Mouse (Mus musculus) hematopoietic stem cell, adult 5-6 weeks (primary cell): Measurements from ENCODE around the gene Fndc3b. TPM values are rescaled to one million over a fixed set of nuclear protein-coding genes. Genes with fewer than 3 reads are reported as not detected.

Source experiments
- ATAC-seq, 2 experiments: fragments of 125-278 bp in 1 of 2; replicated peaks in 1 of 2; 2 replicates each; pipeline ENCODE4 v1.8.0; 2016 to 2017; ENCODE audit warnings: inconsistent platforms in 2 of 2, mild to moderate bottlenecking in 2 of 2, moderate number of reproducible peaks in 2 of 2, low read depth in 1 of 2, moderate TSS enrichment in 1 of 2; ENCODE audit not compliant: low FRiP score in 2 of 2, poor library complexity in 2 of 2, severe bottlenecking in 2 of 2, insufficient read depth in 1 of 2, low TSS enrichment in 1 of 2
- total RNA-seq: library from RNA; stranded (forward); fragments of 172-1452, 232-1000 nt; gene quantifications from 2 replicates; pipeline ENCODE4 v1.2.3, GENCODE M21; 2017

Fndc3b gene
- total RNA-seq, 1 experiment from 2014 or later, result 6.5 TPM

DNA sequence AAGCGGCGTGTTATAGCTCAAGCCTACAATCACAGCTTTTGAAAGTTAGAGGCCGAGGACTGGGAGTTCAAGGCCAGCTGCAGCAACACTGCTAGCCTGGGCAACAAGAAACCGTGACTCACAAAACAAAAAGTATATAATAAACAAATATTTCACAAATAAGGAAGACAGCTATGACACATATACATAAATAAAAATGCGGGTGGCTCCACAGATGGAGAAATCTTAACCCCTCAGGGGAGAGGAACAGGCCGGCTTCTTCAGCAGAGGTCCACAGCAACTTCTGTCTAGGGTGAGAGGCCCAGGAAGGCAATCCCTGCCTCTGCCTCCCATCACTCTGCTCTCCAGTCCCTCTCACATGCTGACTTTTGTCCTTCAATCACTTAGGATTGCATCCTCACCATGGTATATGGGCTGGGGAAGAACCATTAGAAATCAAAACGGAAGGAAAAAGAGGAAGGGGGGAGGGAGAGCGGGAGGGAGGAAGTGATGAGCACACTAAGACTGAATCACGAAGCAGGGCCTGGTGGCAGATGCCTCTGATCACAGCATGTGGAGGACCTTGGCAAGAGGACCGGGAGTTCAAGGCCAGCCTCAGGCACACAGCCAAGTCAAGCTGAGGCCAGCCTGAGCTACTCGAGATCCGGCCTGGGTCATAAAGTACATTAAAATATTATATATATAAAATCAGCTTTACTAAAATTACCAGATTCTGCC, 21.8 kb downstream of the Fndc3b start:
- peak; percentile 58; a peak in 3 of 4 replicates for ATAC-seq

DNA sequence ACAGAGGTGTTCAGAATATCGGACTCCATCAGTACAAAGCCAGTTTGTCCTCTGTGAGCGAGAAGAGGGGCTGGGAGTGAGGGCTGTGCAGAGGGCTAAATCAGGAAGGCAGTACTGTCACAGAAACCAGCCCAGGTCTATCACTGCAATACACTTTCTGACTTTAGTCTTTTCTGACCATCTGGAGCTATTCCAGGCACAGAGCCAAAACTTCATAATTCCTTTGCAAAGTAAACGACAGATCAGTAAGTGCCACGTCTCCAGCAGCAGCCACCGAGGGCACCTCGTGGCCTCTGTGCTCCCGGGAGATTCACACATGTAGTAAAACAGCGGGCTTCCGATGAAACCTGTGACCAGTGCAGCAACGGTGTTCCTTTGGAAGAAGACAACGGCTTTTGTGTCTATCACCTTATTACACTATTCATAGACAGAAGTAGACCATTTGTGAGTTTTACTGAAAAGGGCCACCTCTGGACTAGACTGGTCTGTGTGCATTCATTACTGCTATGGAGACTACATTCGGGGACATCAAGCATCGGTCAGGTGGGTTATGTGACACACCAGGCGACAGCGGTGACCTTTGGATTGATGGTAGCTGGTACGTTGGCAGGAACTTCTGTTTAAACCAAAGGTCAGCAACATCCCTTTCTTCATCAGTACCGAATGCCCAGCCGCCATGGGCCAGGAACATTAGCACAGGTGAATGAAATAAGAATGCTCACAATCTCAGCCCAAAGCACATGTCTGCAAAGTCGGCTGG, 24.2 kb downstream of the Fndc3b start:
- ATAC-seq, result no peak

DNA sequence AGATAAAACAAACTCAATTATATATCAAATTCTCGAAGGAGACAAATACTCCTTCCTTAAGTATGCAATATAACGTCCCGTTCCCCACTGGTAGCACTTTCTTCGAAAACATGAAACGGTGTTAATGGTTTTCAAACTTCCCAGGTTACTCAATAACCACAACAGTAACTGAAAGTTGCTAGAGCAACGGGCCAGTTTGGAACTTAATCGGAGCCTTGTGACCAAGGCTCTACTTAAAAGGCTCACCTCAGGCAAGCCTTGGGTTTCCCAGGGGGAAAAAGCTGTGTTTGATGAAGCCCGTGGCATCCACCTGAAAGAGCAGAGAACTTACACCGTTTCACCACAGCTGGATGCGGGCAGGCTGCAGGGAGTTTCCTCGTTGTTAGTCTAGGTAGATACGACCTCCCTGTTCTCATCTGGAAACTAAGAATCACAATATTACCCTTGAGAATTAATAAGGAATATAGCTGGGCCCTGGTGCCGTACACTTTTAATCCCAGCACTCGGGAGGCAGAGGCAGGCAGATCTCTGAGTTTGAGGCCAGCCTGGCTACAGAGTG, 25.4 kb downstream of the Fndc3b start:
- ATAC-seq, result no peak

DNA sequence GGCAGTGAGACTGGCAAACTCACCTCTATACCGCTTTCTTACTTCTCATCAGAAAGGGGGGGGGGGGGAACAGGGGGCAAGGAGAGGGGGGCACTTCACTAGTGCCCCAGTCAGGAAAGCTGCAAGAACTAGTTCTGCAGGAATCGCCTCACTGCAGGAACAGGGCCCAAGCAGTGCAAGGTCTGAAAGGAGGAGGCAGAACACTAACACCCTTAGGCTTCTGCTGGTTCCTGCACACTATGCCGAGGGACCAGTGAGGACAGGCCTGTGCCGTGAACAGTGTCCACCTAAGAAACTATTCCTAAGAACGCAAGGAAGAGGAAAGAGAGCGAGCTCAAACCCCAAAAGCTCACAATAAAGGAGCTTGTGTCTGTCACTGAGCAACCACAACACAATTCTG, 26.0 kb downstream of the Fndc3b start:
- ATAC-seq, result no peak

DNA sequence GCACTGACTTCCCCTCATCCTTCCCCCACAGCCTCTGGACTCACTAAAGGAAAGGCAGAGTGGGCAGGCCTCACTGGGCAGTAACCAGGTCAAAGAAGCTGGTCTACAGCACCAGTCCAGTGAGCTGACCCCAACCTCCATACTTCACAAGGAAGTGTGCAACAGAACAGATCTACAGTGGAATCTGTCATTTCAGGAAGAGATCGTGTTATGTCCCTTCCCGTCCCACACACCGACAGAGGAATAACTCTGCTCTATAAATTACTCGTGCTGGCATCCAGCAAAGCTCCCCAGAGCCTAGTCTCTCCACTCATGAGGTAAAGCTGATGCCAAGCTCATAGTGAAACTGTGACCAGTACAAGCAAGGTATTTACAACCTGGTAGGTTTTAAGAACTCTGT, 27.7 kb downstream of the Fndc3b start:
- no peak for ATAC-seq

DNA sequence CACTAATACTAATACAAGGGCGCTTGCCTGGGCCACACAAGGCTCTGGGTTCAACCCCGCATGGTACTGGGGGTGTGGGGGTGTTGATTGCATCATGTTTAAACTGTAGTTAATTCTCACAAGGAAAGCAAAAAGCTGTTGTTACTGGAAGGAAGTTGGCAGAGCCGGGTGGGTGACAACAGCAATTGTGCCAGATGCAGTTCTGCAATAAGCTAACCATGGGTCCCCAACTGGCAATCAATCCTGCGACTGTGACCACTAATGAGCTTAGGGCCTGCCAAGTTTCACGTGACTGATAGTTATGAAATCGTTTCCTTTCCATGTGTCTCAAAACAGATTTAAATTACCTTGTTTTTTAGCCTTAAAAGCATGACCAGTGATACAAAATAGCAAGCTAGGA, 33.5 kb downstream of the Fndc3b start:
- ATAC-seq, result peak; percentile 85 to 90

DNA sequence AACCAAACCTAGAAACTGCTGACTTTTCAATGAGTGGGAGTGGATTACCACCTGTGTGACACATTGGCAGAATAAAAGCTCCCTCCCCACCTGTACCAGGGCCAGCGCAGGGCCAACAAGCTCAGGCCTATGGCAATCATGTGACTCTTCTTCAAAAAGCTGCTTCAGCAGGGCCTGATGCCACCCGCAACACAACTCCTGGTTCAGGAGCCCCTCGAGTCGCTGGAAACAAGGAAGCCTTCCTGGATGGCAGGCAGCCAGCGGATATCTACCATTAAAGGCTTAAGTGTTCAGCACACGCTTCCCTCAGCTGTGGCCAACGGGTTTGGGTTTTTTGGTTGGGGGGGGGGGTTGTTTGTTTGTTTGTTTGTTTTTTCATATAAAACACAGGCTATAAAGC, 37.4 kb downstream of the Fndc3b start:
- no peak for ATAC-seq

DNA sequence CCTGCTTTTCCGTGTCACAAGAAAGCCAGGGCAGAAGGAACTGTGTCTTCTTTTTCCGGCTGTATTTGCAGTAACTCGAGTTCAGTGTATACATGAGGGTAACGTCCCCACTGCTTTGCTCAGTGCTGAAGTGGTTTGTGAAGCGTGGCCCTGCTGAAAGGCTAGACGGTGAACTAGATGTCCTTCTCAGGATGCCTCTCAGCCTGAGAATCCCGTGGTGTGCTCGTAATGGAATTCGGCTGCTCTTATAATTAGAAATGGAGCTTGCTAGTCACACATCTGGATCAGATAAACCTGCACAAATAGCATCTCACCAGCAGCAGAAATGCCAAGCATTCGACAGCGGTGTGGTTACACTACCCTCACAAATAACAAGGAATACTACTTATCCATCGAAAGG, 40.7 kb downstream of the Fndc3b start:
- ATAC-seq, result no peak

DNA sequence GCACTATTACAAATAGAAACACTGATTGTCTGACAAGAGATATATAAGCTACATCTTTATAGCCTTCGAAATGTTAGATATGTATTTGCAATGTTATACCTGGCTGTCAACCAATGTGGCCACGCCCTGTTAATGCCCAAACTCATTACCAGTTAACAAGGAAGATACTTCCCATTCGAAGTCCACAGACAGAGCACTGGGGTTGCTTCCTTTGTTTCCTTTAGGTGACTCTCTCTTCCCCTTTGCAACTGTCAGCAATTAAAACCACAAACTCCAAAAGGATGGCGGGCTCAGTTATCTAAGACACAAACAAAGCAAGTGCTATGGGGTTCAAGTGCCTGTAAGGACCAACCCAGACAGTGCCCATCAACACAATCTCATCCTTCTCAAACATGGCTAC, 43.8 kb downstream of the Fndc3b start:
- no peak for ATAC-seq

DNA sequence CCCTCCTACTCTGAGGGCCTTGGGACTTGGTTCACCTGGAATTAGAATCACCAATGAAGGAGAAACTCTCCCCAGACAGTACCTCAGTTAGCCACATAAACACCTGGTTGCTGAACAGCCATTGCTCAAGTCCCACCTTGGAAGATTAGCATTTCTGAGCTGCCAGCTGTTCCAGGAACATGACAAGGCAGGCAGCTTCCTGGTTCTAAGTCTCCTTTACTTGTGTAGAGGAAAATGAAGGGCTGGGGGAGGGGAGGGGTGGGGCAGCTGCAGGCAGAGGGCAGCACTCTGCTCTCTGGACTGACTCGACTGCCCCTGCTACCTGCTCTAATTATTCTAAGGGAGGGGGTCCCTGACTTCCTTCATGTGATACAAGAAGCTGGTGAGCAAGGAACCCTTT, 45.8 kb downstream of the Fndc3b start:
- ATAC-seq, result peak in 1 of 2 experiments; percentile 42; a peak in 1 of 4 replicates

DNA sequence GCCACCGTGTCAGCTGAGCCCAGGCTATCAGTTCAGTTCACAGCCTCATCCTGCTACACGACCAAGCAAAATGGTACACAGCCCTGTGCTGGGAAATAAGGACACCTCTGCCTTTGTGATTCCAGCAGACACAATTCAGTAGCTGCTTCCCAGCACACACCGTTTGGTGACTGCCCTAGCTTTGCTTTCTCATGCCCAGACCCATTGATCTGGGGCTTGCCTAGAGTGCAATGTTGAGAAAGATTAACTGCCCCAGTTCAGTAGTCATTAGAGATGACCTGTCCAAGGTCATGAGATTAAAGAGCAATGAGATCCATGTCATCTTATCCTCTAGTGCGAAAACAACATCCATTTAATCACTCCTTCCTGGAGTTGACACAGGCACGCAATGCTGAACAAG, 47.9 kb downstream of the Fndc3b start:
- no peak for ATAC-seq

DNA sequence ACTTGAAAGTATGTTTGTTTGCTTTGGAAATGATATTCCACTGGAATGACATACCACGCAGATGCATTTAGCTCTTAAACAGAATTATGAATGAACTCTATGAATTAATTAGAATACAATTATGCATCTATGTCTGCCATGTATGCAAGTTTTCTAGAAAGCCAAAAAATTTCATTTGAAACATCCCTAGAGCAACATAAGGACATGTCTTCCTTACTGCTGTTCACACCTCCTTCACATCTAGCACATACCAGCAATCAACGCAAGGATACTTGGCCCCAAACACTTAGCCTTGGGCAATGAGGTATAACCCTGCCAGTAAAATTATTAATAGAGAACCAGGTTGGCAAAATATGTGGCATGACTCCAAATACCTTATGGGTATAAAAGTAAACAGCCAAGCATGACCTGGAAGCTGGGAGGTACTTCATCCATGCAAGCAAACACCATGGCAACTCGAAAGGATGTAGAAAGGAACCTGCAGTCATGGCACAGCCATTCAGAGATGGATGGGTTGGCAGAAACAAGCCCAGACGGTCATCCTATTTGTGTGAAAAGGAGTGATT, 52.8 kb downstream of the Fndc3b start:
- ATAC-seq, result no peak

DNA sequence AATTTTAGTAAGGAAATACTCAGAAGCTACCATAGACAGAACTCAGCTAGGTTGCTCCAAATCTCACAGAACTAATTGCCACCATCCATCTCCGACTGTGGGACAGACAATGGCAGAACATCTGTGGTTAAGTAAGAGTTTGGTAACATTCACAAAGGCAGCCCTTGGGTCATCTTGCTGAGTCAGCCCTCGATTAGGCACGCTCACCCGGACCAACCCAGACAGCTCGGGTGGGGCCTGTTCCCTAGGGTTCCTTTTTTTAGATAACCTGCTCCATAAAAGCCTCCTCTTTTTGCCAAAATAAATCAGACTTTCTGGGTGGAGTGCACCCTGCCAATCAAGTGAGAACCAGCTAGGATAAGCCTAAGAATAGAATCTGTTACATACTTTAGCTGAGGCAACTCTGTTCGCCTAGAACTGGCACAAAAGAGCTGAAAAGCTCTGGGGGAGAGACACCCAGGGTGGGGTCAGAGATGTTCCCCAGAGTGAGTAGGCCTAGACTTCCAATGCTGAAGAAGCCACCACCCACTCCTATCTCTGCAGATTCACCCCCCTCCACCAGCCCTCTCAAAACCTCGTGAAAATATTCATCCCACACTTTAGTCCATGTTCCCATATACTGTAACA, 54.2 kb downstream of the Fndc3b start:
- peak; percentile 81 to 89 for ATAC-seq

DNA sequence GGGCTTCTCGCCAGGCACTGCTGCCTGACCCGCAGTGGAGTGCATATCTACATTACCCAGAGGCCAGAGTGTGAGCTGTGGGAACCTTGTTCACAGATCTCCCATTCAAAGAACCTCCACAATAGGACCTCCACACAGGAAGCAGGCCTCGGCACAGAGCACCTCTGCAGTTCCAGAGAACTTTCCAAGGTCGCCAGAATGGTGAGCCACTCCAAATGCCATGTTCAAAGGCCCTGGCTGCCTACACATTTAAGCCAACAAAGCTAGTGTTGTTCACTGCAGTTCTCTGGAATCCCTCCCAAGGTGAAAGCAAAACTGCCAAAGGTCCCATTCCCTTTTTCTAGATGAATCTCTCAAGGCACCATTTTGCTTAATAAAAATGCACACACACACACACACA, 55.4 kb downstream of the Fndc3b start:
- no peak for ATAC-seq

DNA sequence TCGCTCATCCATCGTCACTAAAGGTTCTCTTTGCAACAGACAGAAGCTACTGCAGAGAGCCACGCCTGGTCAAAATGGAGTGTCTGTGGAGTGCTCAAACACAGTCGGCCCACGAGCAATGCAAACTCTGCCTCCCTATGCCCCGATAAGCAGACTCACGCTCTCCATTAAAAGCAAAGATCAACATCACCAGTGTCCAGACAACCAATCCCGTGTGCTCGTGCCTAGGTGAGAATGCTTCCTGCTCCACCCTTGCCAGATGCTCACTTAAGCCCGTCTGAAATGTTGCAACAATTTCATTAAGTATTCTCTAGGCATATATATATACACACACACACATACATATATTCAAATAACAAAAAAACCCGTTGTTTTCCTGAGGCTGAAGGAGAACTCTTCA, 56.1 kb downstream of the Fndc3b start:
- ATAC-seq, result no peak

DNA sequence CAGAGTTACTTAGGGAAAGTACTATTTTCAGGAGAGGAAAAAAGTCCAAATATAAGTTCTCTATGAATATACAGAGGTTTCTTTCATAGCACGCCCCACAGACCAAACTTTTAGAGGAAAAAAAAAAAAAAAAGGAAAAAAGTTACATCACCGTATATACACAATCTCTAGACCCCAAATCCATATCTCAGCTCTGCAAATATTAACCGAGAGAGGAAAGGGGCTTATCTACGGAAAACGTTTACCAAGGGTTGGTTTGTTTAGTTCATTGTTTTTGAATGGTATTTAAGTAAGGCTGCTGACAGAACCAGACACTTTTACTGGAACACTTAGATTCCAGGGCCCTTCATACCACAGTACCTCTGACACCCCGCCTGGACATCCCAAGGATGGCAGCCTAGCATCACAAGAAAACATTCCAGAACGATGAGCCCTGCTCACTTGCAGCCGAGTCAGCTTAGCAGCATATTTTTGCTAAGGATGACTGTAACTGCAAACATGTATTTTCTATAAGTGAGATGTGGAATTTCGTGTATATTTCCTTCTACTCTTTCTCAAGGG, 58.6 kb downstream of the Fndc3b start:
- ATAC-seq, result no peak

DNA sequence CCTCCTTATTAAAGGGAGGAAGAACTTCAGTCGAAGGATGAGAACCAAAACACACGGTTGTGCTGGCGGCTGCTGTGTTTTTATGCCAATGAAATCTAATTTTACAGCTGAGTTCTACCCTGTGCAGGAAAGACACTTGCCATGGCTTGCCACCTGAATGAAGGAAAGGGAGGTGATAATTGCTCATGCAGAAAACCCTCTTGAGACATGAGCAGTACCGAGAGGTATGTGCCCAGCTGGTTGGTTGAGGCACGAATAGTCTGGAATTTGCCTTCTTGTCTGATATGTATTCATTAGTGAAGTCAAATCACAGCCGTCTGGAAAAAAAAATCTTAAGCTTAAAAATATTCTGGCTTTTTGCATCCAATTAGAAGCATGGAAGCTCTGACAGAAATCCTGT, 59.4 kb downstream of the Fndc3b start:
- ATAC-seq, result no peak

DNA sequence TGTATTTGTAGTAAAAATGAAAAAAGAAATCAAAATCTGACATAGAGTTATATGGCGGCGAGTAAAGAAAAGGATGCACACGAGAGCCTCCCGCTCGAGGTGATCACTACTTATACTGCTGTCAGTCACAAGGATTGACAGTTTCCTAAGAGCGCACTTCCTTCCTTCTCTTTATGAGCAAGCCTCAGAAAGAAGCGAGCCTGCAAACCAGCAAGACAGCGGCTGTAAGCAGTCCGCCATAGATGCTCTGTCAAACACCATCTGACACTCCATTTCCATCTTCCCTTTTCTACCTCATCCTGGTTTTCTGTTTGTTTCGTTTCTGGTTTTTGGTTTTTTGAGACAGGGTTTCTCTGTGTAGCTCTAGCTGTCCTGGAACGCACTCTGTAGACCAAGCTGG, 61.0 kb downstream of the Fndc3b start:
- peak in 1 of 2 experiments; percentile 12; a peak in 1 of 4 replicates for ATAC-seq
